Mouse (Mus musculus): Measurements from ENCODE around the gene Moap1. TPM values are rescaled to one million over a fixed set of nuclear protein-coding genes. Genes with fewer than 3 reads are reported as not detected.

The Moap1 gene
- total RNA-seq, 2 experiments from 2014 or later = 4.8 to 5.5 TPM

GRCm38 (mm10) chr12:102710851-102711375 is 32.5 kb downstream of the Moap1 start:
- no peak overlapping the region for H3K27ac ChIP-seq
- no peak overlapping the region for H3K4me3 ChIP-seq
- TF ChIP-seq CTCF (IDR thresholded peaks at IDR 0.05) = no peak
- no peak for DNase-seq
- intact Hi-C loops (cut with DNase I) = loop anchor here (10.0 kb wide), 1 partner anchor 216 kb away; no protein-coding TSS in a partner anchor

DNA sequence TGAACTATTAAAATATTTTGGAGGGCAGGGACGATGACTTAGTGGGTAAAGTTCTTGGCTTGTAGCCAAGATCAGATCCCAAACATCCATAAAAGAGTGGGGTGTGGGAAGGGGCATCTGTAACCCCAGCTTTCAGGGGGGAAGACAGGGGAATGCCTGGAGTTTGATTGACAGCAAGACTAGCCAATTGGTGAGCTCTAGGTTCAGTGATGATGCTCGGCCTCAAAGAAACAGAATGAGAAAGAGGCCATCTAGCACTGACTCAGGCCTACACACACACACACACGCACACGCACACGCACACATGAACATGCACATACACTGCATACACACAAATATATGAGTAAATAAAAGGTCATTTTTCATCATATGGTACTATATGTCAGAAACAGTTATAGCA is 33.6 kb downstream of the Moap1 start:
- Histone ChIP-seq H3K4me3 (no peak overlapping the region), H3K27ac (no peak overlapping the region)
- DNase-seq = no peak
- intact Hi-C loops (cut with DNase I) = loop anchor here (5.0 to 10.0 kb wide), 2 partner anchors 215 to 1933 kb away; partner anchors contain the start of gene Dglucy
- TF ChIP-seq CTCF (IDR thresholded peaks at IDR 0.05) = no peak

DNA sequence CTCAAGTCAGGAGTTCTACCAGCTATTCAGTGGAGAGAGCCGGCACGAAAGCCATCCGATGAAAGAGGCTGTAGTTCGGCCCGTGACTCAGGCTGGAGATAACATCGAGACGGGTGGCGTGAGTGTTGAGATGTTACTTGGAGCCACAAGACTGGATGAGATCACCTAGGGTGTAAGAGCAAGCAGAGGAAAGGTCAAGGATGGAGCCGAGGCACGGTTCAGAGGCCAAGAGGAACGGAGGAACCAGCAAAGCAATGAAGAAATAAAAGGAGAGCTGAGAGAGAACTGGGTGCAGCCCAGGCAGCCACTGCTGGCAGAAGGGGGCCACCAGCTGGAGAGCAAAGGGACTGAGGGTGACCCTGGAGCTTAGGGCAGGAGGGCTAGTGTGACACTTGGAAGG is 35.2 kb downstream of the Moap1 start:
- Histone ChIP-seq H3K27ac (0 out of 2 replicates have a peak overlapping the region, but pooled peaks have one; percentile 13), H3K4me3 (no peak overlapping the region)
- peak; percentile 65 for TF ChIP-seq CTCF (IDR thresholded peaks at IDR 0.05)
- peak; percentile 76 for DNase-seq
- intact Hi-C loops (cut with DNase I) = loop anchor here (1.0 to 5.0 kb wide), 2 partner anchors 129 to 1931 kb away; partner anchors contain the start of gene Dglucy

GRCm38 (mm10) chr12:102706833-102707463 is 36.5 kb downstream of the Moap1 start:
- DNase-seq = no peak
- intact Hi-C loops (cut with DNase I) = loop anchor here (5.0 kb wide), 1 partner anchor 1930 kb away; the partner anchor contains the start of gene Dglucy
- TF ChIP-seq CTCF (IDR thresholded peaks at IDR 0.05) = no peak
- no peak overlapping the region for H3K27ac ChIP-seq
- H3K4me3 ChIP-seq = no peak overlapping the region

GRCm38 (mm10) chr12:102705906-102706640 is 37.4 kb downstream of the Moap1 start:
- peak overlapping the region; percentile 97 for H3K4me3 ChIP-seq
- no peak for DNase-seq
- intact Hi-C loops (cut with DNase I) = loop anchor here (5.0 kb wide), 1 partner anchor 1929 kb away; the partner anchor contains the start of gene Dglucy
- H3K27ac ChIP-seq = peak overlapping the region; percentile 92
- TF ChIP-seq CTCF (IDR thresholded peaks at IDR 0.05) = no peak

DNA sequence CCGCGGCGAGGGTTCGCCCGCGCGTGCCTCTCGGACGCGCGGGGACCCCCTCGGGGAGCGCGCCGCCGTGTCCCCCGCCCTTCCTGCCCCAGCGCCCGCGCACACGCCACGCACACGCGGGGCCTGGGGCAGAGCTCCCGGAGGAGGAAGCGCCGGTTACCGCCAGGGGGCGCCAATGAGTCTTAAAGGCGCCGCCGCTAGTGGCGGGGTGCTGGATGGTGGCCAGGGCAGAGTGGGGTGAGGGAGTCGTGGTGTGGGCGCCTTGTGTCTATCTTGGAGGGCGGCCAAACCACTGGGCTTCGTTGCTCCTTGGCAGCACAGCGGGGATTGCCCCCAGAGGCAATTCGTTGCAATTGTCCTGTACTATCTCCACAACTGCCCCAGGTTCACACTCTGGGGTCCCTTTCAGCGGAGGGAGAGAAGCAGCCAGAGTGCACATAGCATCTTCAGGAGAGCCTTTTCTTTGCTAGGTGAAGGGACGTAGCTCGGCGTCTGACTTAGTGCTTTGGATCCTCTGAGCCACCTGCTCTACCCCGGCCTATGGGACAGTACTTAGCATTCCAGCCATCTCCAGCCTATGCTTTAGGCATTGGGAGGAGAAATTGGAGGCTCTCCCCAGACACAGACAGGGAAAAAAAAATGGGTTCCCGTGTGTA is 38.1 kb downstream of the Moap1 start:
- DNase-seq = peak; percentile 93
- intact Hi-C loops (cut with DNase I) = loop anchor here (5.0 kb wide), 1 partner anchor 1928 kb away; the partner anchor contains the start of gene Dglucy
- H3K4me3 ChIP-seq = peak overlapping the region; percentile 97
- TF ChIP-seq CTCF (IDR thresholded peaks at IDR 0.05) = no peak; the same call in 1 of the 2 replicates
- peak overlapping the region; percentile 92 for H3K27ac ChIP-seq

DNA sequence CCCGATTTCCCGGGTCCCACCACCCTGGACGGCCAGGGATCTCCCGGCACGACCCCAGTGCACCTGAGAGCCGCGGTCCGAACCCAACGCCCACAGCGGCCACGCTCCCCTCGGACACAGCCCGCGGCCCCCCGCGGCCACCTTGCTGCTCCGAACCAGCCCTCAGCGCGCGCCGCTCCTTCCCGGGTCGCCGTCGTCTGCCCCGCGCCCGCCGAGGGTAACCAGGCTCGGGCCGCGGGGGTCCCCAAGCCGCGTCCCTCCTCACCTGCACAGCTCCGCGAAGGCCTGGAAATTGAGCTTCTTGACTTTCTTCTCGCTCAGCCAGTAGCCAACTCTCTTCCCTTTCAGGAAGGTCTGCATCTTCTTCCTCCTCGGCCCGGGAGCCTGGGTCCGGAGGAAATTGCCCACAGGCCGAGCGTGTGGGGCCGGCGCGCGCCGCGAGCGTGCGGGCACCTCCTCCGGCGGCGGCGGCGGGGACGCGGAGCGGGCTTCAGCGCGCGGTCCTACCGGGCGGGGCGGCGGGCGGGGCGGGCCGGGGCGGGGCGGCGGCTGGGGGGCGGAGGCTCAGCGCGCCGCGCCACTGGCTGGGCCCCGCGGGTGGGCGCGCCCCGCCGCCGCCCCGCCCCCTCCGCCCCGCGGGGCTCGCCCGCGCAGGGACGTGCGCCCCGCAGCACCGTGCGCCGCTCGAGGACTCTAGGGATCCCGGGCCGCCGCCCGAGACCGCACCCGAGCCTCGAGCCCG is 38.8 kb downstream of the Moap1 start, which contains the start of gene Itpk1:
Gene Itpk1, minus strand, starts transcription at position 474 of the 742 bp plus-strand sequence.
- intact Hi-C loops (cut with DNase I) = loop anchor here (5.0 kb wide), 2 partner anchors 82 to 1927 kb away; partner anchors contain the start of gene Dglucy
- TF ChIP-seq CTCF (IDR thresholded peaks at IDR 0.05) = no peak
- DNase-seq = peak; percentile 83
- Histone ChIP-seq H3K27ac (peak within 1 kb of the TSS; percentile 92), H3K4me3 (peak within 1 kb of the TSS; percentile 97)

DNA sequence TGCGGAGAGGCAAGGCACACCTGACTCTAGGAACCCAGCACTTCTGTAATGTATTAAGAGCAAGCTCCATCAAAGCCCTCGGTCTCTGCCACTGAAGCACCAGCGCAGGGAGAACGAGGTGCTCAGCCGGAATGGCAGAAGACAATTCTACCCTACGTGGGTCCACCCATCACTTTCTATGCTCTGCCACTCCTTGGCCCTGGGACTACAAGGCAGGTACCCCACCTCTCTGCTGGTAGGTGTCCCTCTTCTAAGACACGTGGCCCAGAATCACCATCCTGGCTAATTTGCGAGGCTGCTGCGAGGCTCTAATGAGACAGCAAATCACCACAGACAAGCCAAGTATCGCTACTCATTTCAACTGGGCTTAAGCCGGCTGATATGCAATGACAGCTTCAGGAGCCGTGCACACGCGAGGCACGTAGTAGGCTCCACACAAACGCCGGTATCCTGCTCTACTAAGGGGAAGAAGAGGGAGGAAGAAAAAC is 39.5 kb downstream of the Moap1 start:
- no peak for DNase-seq
- Histone ChIP-seq H3K27ac (peak overlapping the region; percentile 91), H3K4me3 (peak overlapping the region; percentile 97)
- intact Hi-C loops (cut with DNase I) = loop anchor here (5.0 kb wide), 1 partner anchor 82 kb away; no protein-coding TSS in a partner anchor
- no peak for TF ChIP-seq CTCF (IDR thresholded peaks at IDR 0.05)

- H3K4me3 ChIP-seq = peak overlapping the region; percentile 97
- intact Hi-C loops (cut with DNase I) = loop anchor here (5.0 kb wide), 1 partner anchor 81 kb away; no protein-coding TSS in a partner anchor
- no peak for DNase-seq
- no peak for TF ChIP-seq CTCF (IDR thresholded peaks at IDR 0.05)
- H3K27ac ChIP-seq = peak overlapping the region; percentile 91
Observed at GRCm38 (mm10) chr12:102703441-102703840, 40.0 kb downstream of the Moap1 start.

DNA sequence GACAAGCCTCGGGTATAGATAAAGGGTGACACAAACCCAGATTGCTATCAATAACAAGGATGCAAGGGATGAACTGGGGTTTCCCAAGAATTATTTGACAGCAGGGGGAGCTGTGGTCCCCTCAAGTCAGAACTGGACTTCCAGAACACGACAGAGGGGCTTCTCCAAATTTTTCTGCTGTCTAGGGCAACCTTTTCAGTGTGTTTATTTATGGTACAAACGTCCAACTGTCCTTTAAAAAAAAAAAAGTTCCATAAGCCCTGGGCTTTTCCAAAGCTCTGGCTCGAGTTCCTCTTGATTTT is 40.4 kb downstream of the Moap1 start:
- intact Hi-C loops (cut with DNase I) = loop anchor here (5.0 kb wide), 1 partner anchor 81 kb away; no protein-coding TSS in a partner anchor
- H3K27ac ChIP-seq = peak overlapping the region; percentile 91

DNA sequence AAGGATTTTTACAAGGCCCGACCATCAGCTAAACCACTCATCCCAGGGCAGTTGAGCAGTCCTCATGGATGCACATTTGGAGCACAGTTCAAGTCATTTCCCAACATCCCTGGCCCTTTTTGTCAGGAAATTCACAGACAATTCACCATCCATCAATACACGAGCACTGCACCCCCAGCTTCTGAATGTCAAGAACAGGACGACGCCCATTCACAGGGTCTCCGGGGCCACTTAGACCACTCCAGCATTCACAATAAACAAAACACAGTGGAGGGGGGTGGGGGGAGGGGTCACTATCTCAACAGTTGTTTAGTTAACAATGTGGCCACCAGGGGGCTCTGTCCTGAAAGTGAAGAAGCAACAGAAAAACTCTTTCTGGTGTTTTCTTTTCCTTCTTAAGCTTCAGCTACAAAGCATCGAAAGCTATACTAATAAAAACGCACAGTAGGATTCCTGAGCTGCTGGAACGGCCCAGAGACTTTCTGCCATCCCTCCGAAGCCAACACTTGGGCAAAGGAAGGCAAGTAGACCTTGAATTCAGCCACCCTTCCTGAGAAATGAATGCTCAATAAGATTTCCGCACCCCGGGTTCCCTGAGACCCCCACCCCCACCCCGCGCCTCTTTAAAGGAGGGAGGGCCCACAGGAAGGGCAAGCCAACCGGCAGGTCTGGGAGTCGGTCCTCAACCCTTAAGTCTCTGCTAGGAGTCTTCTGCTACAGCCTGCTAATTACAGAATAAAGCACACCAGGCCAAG is 40.9 kb downstream of the Moap1 start:
- Histone ChIP-seq H3K27ac (peak overlapping the region; percentile 91), H3K4me3 (peak overlapping the region; percentile 97)
- peak; percentile 81 for TF ChIP-seq CTCF (IDR thresholded peaks at IDR 0.05)
- intact Hi-C loops (cut with DNase I) = loop anchor here (5.0 kb wide), 1 partner anchor 80 kb away; no protein-coding TSS in a partner anchor
- peak; percentile 83 for DNase-seq

More for the DNA sequence above, 40.4 kb downstream of the Moap1 start:
- DNase-seq = no peak
- peak overlapping the region; percentile 97 for H3K4me3 ChIP-seq
- peak; percentile 39 for TF ChIP-seq CTCF (IDR thresholded peaks at IDR 0.05)

Measured in gastrocnemius, adult 2 months (tissue).